Mouse (Mus musculus) cortical plate, adult 2 months (tissue): ENCODE data around the gene Got1. TPM values are rescaled to one million over a fixed set of nuclear protein-coding genes. Genes with fewer than 3 reads are reported as not detected.
A peak's percentile ranks its signal among the peaks of the same experiment; 100 is the strongest.

Experiments
- H3K27ac ChIP-seq: fragments of 200-500 bp; 2 replicates; pipeline ENCODE4 v1.5.1; 2012; ENCODE audit warnings: low read length, control low read depth, inconsistent platforms; ENCODE audit not compliant: insufficient read depth
- H3K4me1 ChIP-seq: fragments of 200-500 bp; 2 replicates; pipeline ENCODE4 v1.6.1; 2011; ENCODE audit warnings: low read length; ENCODE audit not compliant: control insufficient read depth, insufficient read depth
- H3K4me3 ChIP-seq: fragments of 200-500 bp; 2 replicates; pipeline ENCODE4 v1.5.1; 2011; ENCODE audit warnings: mild to moderate bottlenecking, low read length, control low read depth; ENCODE audit not compliant: insufficient read depth
- CTCF ChIP-seq: fragments of 200-500 bp; IDR thresholded peaks from 2 replicates; pipeline ENCODE4 v1.5.1; 2011; ENCODE audit warnings: mild to moderate bottlenecking, control low read depth, low read length; ENCODE audit not compliant: insufficient read depth; ENCODE audit errors: extremely low read depth
- POLR2A ChIP-seq: fragments of 200-500 bp; IDR thresholded peaks from 2 replicates; pipeline ENCODE4 v1.6.1; 2011; ENCODE audit warnings: mild to moderate bottlenecking, low read length, control low read depth; ENCODE audit not compliant: insufficient read depth; ENCODE audit errors: extremely low read depth
- polyA plus RNA-seq: library from polyadenylated mRNA; depleted of rRNA; stranded (reverse); fragments of >200 nt; gene quantifications from 2 replicates; pipeline ENCODE4 v1.2.3, GENCODE M21; 2012

The Got1 gene
- polyA plus RNA-seq, 1 experiment: 366 TPM

- H3K27ac ChIP-seq: peak overlapping the region; percentile 87
- peaks cover 7% of the 10 kb centered on the region; the same call in 1 of the 2 replicates for H3K4me1 ChIP-seq
- no peak for TF ChIP-seq CTCF
- TF ChIP-seq POLR2A: no peak
- H3K4me3 ChIP-seq: peak overlapping the region; percentile 80
Observed at GRCm38 (mm10) chr19:43525104-43525482, 688 bp upstream of the Got1 start.

- Histone ChIP-seq H3K27ac (peak overlapping the region; percentile 19), H3K4me3 (peak overlapping the region; percentile 80)
Observed at GRCm38 (mm10) chr19:43523551-43523950, 854 bp downstream of the Got1 start.

DNA sequence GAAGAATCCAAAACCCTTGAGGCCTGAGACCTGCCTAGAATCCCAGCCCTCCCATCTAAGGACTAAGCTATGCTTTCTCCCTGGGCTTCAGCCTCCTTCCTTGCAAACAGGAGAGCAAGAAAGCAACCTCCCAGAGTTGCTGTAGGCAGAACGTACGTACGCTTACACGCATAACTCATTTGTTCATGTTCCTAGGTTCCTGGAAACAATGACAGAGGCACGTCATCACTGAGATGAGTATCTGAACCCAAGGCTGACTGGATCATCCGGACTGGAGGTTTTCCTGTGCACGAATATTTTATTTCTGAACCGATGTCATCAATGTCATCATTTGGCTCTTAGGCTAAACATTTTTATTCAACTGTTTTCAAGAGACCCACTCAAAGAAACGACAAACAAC is 2.4 kb downstream of the Got1 start:
- TF ChIP-seq CTCF: no peak
- peaks cover 16% of the 10 kb centered on the region; the same call in 1 of the 2 replicates for H3K4me1 ChIP-seq
- no peak overlapping the region for H3K27ac ChIP-seq
- H3K4me3 ChIP-seq: peak overlapping the region; percentile 47

More at GRCm38 (mm10) chr19:43523551-43523950, 854 bp downstream of the Got1 start:
- peaks cover 11% of the 10 kb centered on the region; the same call in 1 of the 2 replicates for H3K4me1 ChIP-seq
- TF ChIP-seq POLR2A: no peak
- no peak for TF ChIP-seq CTCF

- TF ChIP-seq CTCF: no peak
- Histone ChIP-seq H3K4me3 (peak overlapping the region; percentile 11; the same call in 1 of the 2 replicates), H3K27ac (no peak overlapping the region), H3K4me1 (peaks cover 16% of the 10 kb centered on the region; the same call in 1 of the 2 replicates)
Observed at GRCm38 (mm10) chr19:43521362-43521761, 3.0 kb downstream of the Got1 start.

GRCm38 (mm10) chr19:43520402-43520801 is 4.0 kb downstream of the Got1 start:
- Histone ChIP-seq H3K4me1 (peaks cover 17% of the 10 kb centered on the region; the same call in 1 of the 2 replicates), H3K4me3 (peak overlapping the region; percentile 11; the same call in 1 of the 2 replicates), H3K27ac (no peak overlapping the region)
- TF ChIP-seq POLR2A: no peak
- no peak for TF ChIP-seq CTCF

- no peak for TF ChIP-seq POLR2A
- TF ChIP-seq CTCF: no peak
- H3K27ac ChIP-seq: no peak overlapping the region
- H3K4me3 ChIP-seq: 0 out of 2 replicates have a peak overlapping the region, but pooled peaks have one; percentile 4
- H3K4me1 ChIP-seq: peaks cover 13% of the 10 kb centered on the region; the same call in 1 of the 2 replicates
Observed at GRCm38 (mm10) chr19:43519226-43519625, 5.2 kb downstream of the Got1 start.

- H3K27ac ChIP-seq: no peak overlapping the region
- TF ChIP-seq POLR2A (no peak), CTCF (no peak)
- H3K4me3 ChIP-seq: no peak overlapping the region
- H3K4me1 ChIP-seq: peaks cover 17% of the 10 kb centered on the region
Observed at GRCm38 (mm10) chr19:43518261-43518660, 6.1 kb downstream of the Got1 start.

GRCm38 (mm10) chr19:43517808-43518207 is 6.6 kb downstream of the Got1 start:
- TF ChIP-seq POLR2A (no peak), CTCF (no peak)
- H3K27ac ChIP-seq: no peak overlapping the region
- no peak overlapping the region for H3K4me3 ChIP-seq
- H3K4me1 ChIP-seq: peaks cover 17% of the 10 kb centered on the region

DNA sequence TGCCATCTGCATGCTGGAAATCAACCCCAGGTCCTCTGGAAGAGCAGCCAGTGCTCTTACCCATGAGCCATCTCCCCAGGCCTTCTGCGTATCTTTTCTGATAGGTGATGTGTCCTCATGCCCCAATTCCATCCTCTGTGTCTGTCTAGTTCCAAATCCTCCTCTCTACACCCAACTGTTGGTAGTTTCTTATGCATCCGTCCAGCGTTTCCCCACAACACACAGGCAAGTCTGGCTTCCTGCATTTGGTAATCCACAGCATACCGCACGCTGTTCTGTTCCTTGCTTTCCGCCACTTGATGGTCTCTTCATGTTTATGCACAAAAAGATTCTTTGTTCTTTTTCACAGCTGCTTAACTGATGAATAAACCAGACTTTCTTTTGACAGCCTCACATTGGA is 7.1 kb downstream of the Got1 start:
- H3K4me3 ChIP-seq: no peak overlapping the region
- no peak overlapping the region for H3K27ac ChIP-seq
- TF ChIP-seq POLR2A (no peak), CTCF (no peak)
- peaks cover 20% of the 10 kb centered on the region for H3K4me1 ChIP-seq

DNA sequence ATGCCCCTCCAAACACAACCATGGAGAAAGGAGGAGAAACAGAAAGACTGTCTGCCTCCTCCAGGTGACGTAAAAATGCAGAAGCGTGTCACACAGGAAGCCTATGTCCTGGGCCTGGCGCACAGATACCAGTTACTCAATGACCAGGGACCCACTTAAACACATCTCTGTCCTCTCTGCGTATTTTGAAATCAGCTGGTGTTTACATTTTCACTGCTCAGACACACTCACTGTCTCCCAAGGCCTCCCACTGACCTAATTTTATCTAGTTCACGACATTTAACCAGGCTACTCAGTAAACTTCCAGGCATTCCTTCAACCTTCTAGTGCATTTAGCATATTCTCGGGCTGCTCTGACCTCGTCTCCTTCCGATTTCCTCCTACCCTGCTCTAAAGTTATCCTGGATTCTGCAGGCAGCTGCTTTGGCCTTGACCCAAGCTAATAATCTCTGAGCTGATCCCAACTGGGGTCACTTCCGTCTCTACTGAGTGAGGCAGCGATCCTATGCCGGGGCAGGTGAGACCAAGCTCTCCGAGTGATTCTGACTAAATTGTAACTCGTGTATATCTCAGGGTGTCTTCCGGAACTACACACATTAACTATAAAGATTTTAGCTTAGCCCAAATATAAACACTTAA is 7.9 kb downstream of the Got1 start:
- peaks cover 20% of the 10 kb centered on the region for H3K4me1 ChIP-seq
- TF ChIP-seq POLR2A (no peak), CTCF (no peak)
- no peak overlapping the region for H3K4me3 ChIP-seq
- H3K27ac ChIP-seq: no peak overlapping the region
